Mouse (Mus musculus) G1E (cell line): Measurements from ENCODE around the gene Gm8857.
"Not testable (repeated sequence)": the region's sequence is repeated elsewhere in the genome, so short reads cannot be mapped to it uniquely, and the experiment has no call there.

Experiments used
- CTCF ChIP-seq: IDR thresholded peaks from 2 replicates; pipeline ENCODE4 v1.5.1; 2012; ENCODE audit warnings: low read depth, low read length, inconsistent platforms, mixed read lengths
- GATA1 ChIP-seq: IDR thresholded peaks from 2 replicates; pipeline ENCODE4 v1.6.1; 2012; ENCODE audit warnings: borderline replicate concordance, low read length, inconsistent platforms, mixed read lengths

DNA sequence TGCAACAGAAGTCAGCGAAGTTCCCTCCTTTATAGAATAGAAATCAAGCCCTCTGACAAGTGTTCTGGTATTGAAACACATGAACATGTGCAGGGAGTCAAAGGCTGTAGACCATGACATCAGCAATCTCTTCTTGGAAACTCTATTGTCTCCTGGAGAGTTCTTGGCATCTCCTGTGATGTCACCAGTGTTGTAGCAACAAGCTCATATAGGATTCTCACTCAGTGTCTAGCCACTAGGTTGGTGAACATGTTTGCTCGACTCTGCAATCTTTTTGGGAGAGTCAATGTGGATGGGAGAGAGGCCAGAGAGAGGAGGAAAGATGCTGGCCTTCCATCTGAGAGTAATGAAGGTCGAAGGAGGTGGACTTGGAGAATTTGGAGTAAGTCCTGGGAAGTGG, at the start of gene Gm8857, which contains the start of gene Gm8871:
- TF ChIP-seq CTCF, GATA1: not testable (repeated sequence)
